Mouse (Mus musculus): ENCODE measurements around the gene Nfix. TPM values are rescaled to one million over a fixed set of nuclear protein-coding genes. Genes with fewer than 3 reads are reported as not detected.

The Nfix gene
- polyA plus RNA-seq, 1 experiment: 18.2 TPM

DNA sequence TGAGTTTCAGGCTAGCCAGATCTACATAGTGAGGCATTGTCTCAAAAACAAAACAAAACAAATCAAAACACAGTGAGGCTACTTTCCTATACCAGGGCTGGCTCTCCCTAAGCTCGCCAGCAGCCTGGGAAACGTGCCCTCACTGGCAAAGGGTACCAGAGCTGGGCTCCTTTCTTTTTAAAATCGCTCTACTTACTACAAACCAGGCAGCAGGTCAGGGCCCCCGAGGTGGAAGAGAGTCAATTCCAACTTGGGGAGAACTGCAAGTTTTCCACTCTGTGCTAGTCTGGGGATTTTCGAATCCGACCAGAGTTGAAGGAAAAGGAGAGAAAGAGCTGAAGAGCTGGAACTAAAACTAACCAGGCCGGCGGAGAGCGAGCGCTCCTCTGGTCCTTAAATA, 17.5 kb downstream of the Nfix start:
- 89% methylated on average over 10 of the region's 10 CpGs for WGBS
- no peaks in the 10 kb centered on the region for H3K4me1 ChIP-seq (replicated peaks; ENCODE audit: control insufficient read depth, insufficient read depth, low read length)
- peaks cover 7% of the 10 kb centered on the region; the same call in 1 of the 2 replicates for H3K27me3 ChIP-seq (ENCODE audit: control insufficient read depth, insufficient read depth, low read length)

DNA sequence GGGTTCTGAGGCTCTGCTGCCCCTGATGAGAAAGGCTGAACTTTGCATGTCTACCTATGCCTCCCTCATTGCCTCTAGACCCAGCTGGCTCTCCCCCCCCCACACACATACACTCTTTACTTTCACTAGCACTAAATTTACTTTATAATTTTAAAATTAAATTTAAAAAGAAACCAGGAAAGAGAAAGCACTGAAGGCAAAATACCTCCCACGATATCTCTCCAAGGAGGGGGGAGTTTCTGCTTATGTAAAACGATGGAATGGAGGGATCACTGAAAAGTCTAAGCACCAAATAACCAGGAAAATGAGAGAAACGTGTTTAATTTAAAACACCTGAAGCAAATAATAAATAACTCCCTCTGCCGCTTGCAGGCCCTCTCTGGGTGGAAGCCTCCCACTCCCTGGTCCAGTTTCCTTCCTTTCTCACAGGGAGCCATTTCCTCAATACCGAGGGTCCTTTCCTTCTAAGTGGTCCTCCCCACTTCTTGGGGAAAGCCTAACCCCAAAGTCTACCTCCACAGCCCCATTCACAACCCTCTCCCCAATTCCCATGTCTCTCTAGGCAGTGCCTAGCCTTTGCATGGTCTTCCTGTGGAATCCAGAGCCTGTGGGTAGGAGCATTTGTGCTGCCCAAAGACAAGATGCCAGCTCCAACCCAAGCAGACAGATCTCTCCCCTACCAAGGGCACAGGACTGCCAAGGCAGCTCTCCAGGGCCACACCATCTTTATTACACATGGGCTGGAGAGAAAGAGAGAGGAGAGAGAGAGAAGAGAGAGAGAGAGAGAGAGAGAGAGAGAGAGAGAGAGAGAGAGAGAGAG, 18.2 kb downstream of the Nfix start:
- WGBS: 84% methylated on average over 5 of the region's 5 CpGs
- Histone ChIP-seq H3K4me1 (replicated peaks; ENCODE audit: control insufficient read depth, insufficient read depth, low read length) (no peaks in the 10 kb centered on the region), H3K27me3 (ENCODE audit: control insufficient read depth, insufficient read depth, low read length) (peaks cover 7% of the 10 kb centered on the region; the same call in 1 of the 2 replicates), H3K4me3 (ENCODE audit: control insufficient read depth, insufficient read depth, low read length) (no peak overlapping the region), H3K27ac (ENCODE audit: control insufficient read depth, insufficient read depth, low read length) (no peak overlapping the region), H3K36me3 (ENCODE audit: control insufficient read depth, insufficient read depth, low read length) (no peaks in the 10 kb centered on the region)
- TF ChIP-seq CTCF (IDR thresholded peaks at IDR 0.05; ENCODE audit: borderline replicate concordance, control insufficient read depth, extremely low read depth, insufficient read depth, low read length, poor library complexity): no peak
- DNase-seq: no peak

More for the DNA sequence above, 17.5 kb downstream of the Nfix start:
- Histone ChIP-seq H3K27ac (ENCODE audit: control insufficient read depth, insufficient read depth, low read length) (no peak overlapping the region), H3K4me3 (ENCODE audit: control insufficient read depth, insufficient read depth, low read length) (no peak overlapping the region), H3K36me3 (ENCODE audit: control insufficient read depth, insufficient read depth, low read length) (no peaks in the 10 kb centered on the region)
- DNase-seq: no peak
- TF ChIP-seq CTCF (IDR thresholded peaks at IDR 0.05; ENCODE audit: borderline replicate concordance, control insufficient read depth, extremely low read depth, insufficient read depth, low read length, poor library complexity) (no peak), POLR2A (IDR thresholded peaks at IDR 0.05; ENCODE audit: control insufficient read depth, extremely low read depth, insufficient read depth, low read length, poor library complexity) (no peak)

DNA sequence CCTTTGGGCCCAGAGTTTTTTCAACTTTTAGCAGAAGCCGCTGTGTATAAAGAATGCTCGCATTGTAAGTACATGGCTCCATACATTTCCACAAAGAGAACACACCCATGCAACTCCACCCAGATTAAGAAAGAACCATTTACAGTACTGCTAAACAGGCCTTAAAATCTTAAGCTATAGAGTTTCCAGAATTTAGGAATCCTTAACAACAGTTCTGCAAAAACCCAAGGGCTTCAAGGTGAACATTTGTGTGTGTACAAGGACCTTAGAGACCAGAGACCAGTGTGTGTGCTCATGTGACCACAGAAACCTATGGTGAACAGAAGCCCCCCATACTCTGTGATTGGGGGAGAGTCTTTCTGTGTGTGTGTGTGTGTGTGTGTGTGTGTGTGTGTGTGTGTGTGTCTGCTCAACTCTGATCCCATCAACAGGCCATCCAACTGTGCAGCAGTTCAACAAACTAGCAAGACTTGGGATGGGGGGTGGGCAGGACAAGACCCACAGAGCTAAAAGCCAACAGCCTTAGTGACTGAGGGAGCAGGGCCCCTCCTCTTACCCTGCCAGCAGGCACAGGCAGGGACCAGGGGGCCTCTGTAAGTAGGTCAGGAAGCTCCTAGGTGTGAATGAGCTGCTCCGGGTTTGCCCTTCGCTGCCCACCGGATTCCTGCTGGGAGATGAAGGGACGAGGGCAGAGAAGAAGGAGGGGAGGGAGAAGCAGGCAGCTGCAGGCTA, 19.0 kb downstream of the Nfix start:
- TF ChIP-seq POLR2A (IDR thresholded peaks at IDR 0.05; ENCODE audit: control insufficient read depth, extremely low read depth, insufficient read depth, low read length, poor library complexity): no peak
- TF ChIP-seq CTCF (IDR thresholded peaks at IDR 0.05; ENCODE audit: borderline replicate concordance, control insufficient read depth, extremely low read depth, insufficient read depth, low read length, poor library complexity): no peak
- no peak overlapping the region for H3K4me3 ChIP-seq (ENCODE audit: control insufficient read depth, insufficient read depth, low read length)
- no peak for DNase-seq
- no peak overlapping the region for H3K27ac ChIP-seq (ENCODE audit: control insufficient read depth, insufficient read depth, low read length)
- 94% methylated on average over 6 of the region's 6 CpGs for WGBS
- peaks cover 7% of the 10 kb centered on the region; the same call in 1 of the 2 replicates for H3K27me3 ChIP-seq (ENCODE audit: control insufficient read depth, insufficient read depth, low read length)
- H3K4me1 ChIP-seq (replicated peaks; ENCODE audit: control insufficient read depth, insufficient read depth, low read length): no peaks in the 10 kb centered on the region
- no peaks in the 10 kb centered on the region for H3K36me3 ChIP-seq (ENCODE audit: control insufficient read depth, insufficient read depth, low read length)

DNA sequence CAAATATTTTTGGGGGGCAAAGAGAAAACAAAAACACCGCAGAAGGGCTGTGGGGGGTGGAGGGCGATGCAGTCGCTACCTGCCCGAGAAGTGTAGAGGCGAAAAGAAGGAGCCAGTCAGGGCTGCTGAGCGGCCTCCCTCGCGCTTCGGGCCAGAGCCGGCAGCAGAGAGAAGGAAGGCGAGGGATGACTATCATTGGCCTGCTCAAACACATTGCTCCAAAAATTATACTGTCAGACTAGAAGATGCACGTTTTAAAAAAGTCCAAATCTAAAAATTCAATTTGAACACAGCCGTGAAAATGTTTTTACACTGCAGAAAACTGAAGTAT, 20.0 kb downstream of the Nfix start:
- Histone ChIP-seq H3K4me3 (ENCODE audit: control insufficient read depth, insufficient read depth, low read length) (no peak overlapping the region), H3K27ac (ENCODE audit: control insufficient read depth, insufficient read depth, low read length) (no peak overlapping the region), H3K27me3 (ENCODE audit: control insufficient read depth, insufficient read depth, low read length) (peaks cover 7% of the 10 kb centered on the region; the same call in 1 of the 2 replicates), H3K4me1 (replicated peaks; ENCODE audit: control insufficient read depth, insufficient read depth, low read length) (peaks cover 9% of the 10 kb centered on the region), H3K36me3 (ENCODE audit: control insufficient read depth, insufficient read depth, low read length) (no peaks in the 10 kb centered on the region)
- TF ChIP-seq CTCF (IDR thresholded peaks at IDR 0.05; ENCODE audit: borderline replicate concordance, control insufficient read depth, extremely low read depth, insufficient read depth, low read length, poor library complexity): no peak
- no peak for TF ChIP-seq POLR2A (IDR thresholded peaks at IDR 0.05; ENCODE audit: control insufficient read depth, extremely low read depth, insufficient read depth, low read length, poor library complexity)
- 94% methylated on average over 13 of the region's 13 CpGs for WGBS
- DNase-seq: no peak

DNA sequence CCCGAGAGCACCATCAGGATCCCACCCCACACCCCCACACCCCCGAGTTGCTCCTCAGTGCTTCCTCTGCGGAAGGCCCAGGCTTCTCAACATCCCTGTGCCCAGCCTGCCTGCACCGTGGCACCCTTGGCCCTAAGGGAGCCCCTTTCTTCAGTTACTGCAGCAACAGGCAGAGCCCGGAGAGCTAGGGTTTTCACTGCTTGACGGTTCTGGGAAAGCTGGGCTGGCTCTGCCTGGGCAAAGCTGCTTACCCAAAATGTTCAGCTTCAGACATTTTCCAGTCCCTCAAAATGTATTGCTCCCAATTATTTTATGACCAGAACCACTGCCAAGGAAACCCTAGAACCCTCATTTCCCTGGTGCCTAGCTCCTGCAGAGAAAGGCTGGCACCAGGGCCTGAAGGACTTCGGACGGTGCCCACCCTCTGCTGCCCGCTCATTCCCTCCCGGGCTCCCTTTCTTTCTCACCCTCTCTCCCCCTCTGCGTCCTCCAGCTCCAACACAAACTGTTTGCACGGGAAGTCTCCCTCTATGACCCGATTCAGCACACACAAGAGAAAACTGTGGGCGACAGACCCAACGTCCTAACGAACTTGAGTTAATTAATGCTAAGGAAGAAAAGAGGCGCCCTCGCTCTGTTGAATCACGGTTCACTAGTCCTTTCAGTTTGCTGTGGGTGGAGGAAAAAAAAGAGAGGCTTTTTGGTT, 20.5 kb downstream of the Nfix start:
- WGBS: 90% methylated on average over 19 of the region's 19 CpGs
- H3K27me3 ChIP-seq (ENCODE audit: control insufficient read depth, insufficient read depth, low read length): peaks cover 7% of the 10 kb centered on the region; the same call in 1 of the 2 replicates

DNA sequence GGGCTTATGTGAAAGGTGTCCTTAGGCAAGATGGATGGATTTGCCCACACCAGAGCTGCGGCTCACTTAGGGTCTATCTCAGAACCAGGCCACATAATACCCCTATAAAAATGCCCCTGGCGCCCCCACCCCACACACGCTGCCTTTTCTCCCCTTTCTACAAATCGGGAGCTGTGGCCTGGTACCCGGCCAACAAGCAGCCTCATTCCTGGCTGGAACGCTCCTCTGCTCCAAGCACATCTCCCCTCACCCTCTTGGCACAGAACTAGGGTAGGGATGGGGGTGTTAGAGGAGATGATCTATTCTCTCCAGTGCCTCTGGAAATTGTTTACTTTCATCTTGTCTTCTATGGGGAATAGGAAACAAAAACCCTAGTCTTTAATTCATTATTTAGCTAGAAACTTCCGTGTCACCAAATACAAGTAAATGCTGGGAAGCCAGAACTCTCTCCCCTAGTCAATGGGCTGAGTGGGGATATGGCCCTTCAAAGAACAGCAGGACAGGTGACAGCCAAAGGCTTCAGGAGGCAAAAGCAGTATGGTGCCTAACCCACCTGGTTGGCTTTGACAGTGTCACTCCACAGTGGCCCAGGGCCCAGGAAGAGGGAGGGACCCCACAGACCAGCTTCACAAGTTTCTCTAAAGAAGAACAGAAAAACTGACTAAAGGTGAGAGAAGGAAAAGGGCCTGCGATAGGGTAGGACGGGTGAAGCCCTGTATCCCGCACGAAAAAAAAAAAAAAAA, 21.3 kb downstream of the Nfix start:
- no peak overlapping the region for H3K27ac ChIP-seq (ENCODE audit: control insufficient read depth, insufficient read depth, low read length)
- H3K4me1 ChIP-seq (replicated peaks; ENCODE audit: control insufficient read depth, insufficient read depth, low read length): peaks cover 17% of the 10 kb centered on the region
- no peak overlapping the region for H3K4me3 ChIP-seq (ENCODE audit: control insufficient read depth, insufficient read depth, low read length)
- WGBS: 92% methylated on average over 11 of the region's 11 CpGs
- no peak for TF ChIP-seq POLR2A (IDR thresholded peaks at IDR 0.05; ENCODE audit: control insufficient read depth, extremely low read depth, insufficient read depth, low read length, poor library complexity)
- TF ChIP-seq CTCF (IDR thresholded peaks at IDR 0.05; ENCODE audit: borderline replicate concordance, control insufficient read depth, extremely low read depth, insufficient read depth, low read length, poor library complexity): no peak
- H3K36me3 ChIP-seq (ENCODE audit: control insufficient read depth, insufficient read depth, low read length): no peaks in the 10 kb centered on the region
- 0 out of 2 replicates have a peak, but pooled peaks cover 2% of the 10 kb centered on the region for H3K27me3 ChIP-seq (ENCODE audit: control insufficient read depth, insufficient read depth, low read length)
- no peak for DNase-seq

More for the DNA sequence above, 20.5 kb downstream of the Nfix start:
- no peak overlapping the region for H3K27ac ChIP-seq (ENCODE audit: control insufficient read depth, insufficient read depth, low read length)
- DNase-seq: no peak
- H3K4me3 ChIP-seq (ENCODE audit: control insufficient read depth, insufficient read depth, low read length): no peak overlapping the region
- TF ChIP-seq POLR2A (IDR thresholded peaks at IDR 0.05; ENCODE audit: control insufficient read depth, extremely low read depth, insufficient read depth, low read length, poor library complexity): no peak
- no peak for TF ChIP-seq CTCF (IDR thresholded peaks at IDR 0.05; ENCODE audit: borderline replicate concordance, control insufficient read depth, extremely low read depth, insufficient read depth, low read length, poor library complexity)
- H3K36me3 ChIP-seq (ENCODE audit: control insufficient read depth, insufficient read depth, low read length): no peaks in the 10 kb centered on the region
- peaks cover 13% of the 10 kb centered on the region for H3K4me1 ChIP-seq (replicated peaks; ENCODE audit: control insufficient read depth, insufficient read depth, low read length)

Measured in thymus, adult 2 months (tissue).